Mouse (Mus musculus) bone marrow, adult 2 months (tissue): Measurements from ENCODE around the gene Pik3cb.

ENCODE experiments used
- CTCF ChIP-seq: fragments of 200-500 bp; IDR thresholded peaks from 2 replicates; pipeline ENCODE4 v1.5.1; 2011; ENCODE audit warnings: low read length, control low read depth; ENCODE audit not compliant: control insufficient read depth, insufficient read depth
- POLR2A ChIP-seq: fragments of 200-500 bp; IDR thresholded peaks from 2 replicates; pipeline ENCODE4 v1.6.1; 2011; ENCODE audit warnings: low read depth, mild to moderate bottlenecking, control low read depth, low read length, borderline replicate concordance; ENCODE audit not compliant: control insufficient read depth

DNA sequence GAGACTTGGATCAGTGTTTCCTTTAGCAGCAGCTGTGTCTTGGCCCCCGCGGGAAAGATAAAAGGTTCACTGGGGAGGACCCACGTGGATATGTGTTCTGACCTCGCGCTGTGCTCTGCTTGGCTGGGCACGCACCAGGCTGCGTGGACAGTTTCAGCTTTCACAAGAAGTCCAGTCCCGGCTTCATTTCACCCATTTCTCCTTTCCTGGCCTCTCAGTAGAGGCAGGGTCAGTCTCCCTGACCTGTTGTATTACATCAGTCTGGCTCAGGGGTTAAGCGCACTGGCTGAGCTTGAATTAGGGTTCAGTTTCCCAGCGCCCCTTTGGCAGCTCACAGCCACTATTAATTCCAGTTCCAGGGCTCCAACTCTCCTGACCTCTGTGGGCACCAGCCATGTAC, 30.8 kb upstream of the Pik3cb start:
- TF ChIP-seq POLR2A (no peak), CTCF (no peak)
